Mouse (Mus musculus): Measurements from ENCODE around the gene Gm3173. TPM values are rescaled to one million over a fixed set of nuclear protein-coding genes. Genes with fewer than 3 reads are reported as not detected.
A peak's percentile ranks its signal among the peaks of the same experiment; 100 is the strongest.
"Not testable (repeated sequence)": the region's sequence is repeated elsewhere in the genome, so short reads cannot be mapped to it uniquely, and the experiment has no call there.

Gm3173 gene
- 1 to 10 TPM; 3.2 to 3.7 TPM for total RNA-seq (2021)

GRCm38 (mm10) chr14:4430692-4431091 is at the start of gene Gm3173:
Gene Gm3173 (plus strand): TSS chr14:4430992.
- intact Hi-C loops (cut with DNase I); DNase-seq: not testable (repeated sequence)

GRCm38 (mm10) chr14:4385606-4386005 is 45.2 kb upstream of the Gm3173 start:
- DNase-seq; intact Hi-C loops (cut with DNase I): not testable (repeated sequence)

GRCm38 (mm10) chr14:4392841-4393530 is 37.8 kb upstream of the Gm3173 start:
- intact Hi-C loops (cut with DNase I); DNase-seq: not testable (repeated sequence)

- intact Hi-C loops (cut with DNase I); DNase-seq: not testable (repeated sequence)
Measured at GRCm38 (mm10) chr14:4397226-4397625, 33.6 kb upstream of the Gm3173 start, which contains the start of gene Gm3159. Gene Gm3159 (plus strand): TSS chr14:4397526.

- intact Hi-C loops (cut with DNase I); DNase-seq: not testable (repeated sequence)
Measured at GRCm38 (mm10) chr14:4398624-4399023, 32.2 kb upstream of the Gm3173 start.

GRCm38 (mm10) chr14:4400115-4400789 is 30.5 kb upstream of the Gm3173 start:
- intact Hi-C loops (cut with DNase I); DNase-seq: not testable (repeated sequence)

GRCm38 (mm10) chr14:4401245-4401644 is 29.5 kb upstream of the Gm3173 start:
- intact Hi-C loops (cut with DNase I); DNase-seq: not testable (repeated sequence)

- DNase-seq; intact Hi-C loops (cut with DNase I): not testable (repeated sequence)
Measured at GRCm38 (mm10) chr14:4403840-4404239, 27.0 kb upstream of the Gm3173 start.

GRCm38 (mm10) chr14:4409939-4410338 is 20.9 kb upstream of the Gm3173 start:
- DNase-seq; intact Hi-C loops (cut with DNase I): not testable (repeated sequence)

- intact Hi-C loops (cut with DNase I): not testable (repeated sequence)
- peak; percentile 56 for DNase-seq
Measured at GRCm38 (mm10) chr14:4414965-4415835, 15.6 kb upstream of the Gm3173 start, which contains the start of gene Gm3164. Gene Gm3164 (plus strand): TSS chr14:4415448.

- DNase-seq; intact Hi-C loops (cut with DNase I): not testable (repeated sequence)
Measured at GRCm38 (mm10) chr14:4481445-4481844, 50.7 kb downstream of the Gm3173 start, which contains the start of gene Gm3182. Gene Gm3182 (plus strand): TSS chr14:4481745.

GRCm38 (mm10) chr14:4499425-4499824 is 68.6 kb downstream of the Gm3173 start:
- DNase-seq; intact Hi-C loops (cut with DNase I): not testable (repeated sequence)

GRCm38 (mm10) chr14:4555105-4555504 is 124.3 kb downstream of the Gm3173 start, which contains the start of gene Gm3047:
Gene Gm3047 (plus strand): TSS chr14:4555405.
- DNase-seq; intact Hi-C loops (cut with DNase I): not testable (repeated sequence)

Other genes with a start within 250 kb of the Gm3173 start
- gene Gm2974, start 248.4 kb upstream of the Gm3173 start, total RNA-seq (2021): 10 to 100 TPM in 1 of 2 experiments, 1 to 10 TPM in 1; 6.0 to 10.7 TPM
- gene Gm3138, start 181.4 kb upstream of the Gm3173 start, total RNA-seq (2021): not detected
- not detected for gene Gm3149, start 113.7 kb upstream of the Gm3173 start, total RNA-seq (2021)
- gene 2610042L04Rik, start 96.2 kb upstream of the Gm3173 start, total RNA-seq (2021): 1 to 10 TPM; 7.9 to 8.0 TPM
- not detected for gene Gm3159, start 33.5 kb upstream of the Gm3173 start, total RNA-seq (2021)
- 1 to 10 TPM; 5.4 to 7.8 TPM for gene Gm3164, start 15.5 kb upstream of the Gm3173 start, total RNA-seq (2021)
- not detected for gene Gm3182, start 50.8 kb downstream of the Gm3173 start, total RNA-seq (2021)
- not detected for gene Gm3047, start 124.4 kb downstream of the Gm3173 start, total RNA-seq (2021)
- gene Gm8159, start 201.4 kb downstream of the Gm3173 start, total RNA-seq (2021): 1 to 10 TPM; 1.0 to 1.2 TPM
- 1 to 10 TPM in 1 of 2 experiments, under 1 TPM in 1; 0.66 to 1.0 TPM for gene Gm3239, start 233.2 kb downstream of the Gm3173 start, total RNA-seq (2021)

Measured in left cerebral cortex, postnatal 4 days (tissue).